Mouse (Mus musculus) CH12.LX (cell line): ENCODE results near the gene Spag17. TPM values are rescaled to one million over a fixed set of nuclear protein-coding genes. Genes with fewer than 3 reads are reported as not detected.
A peak's percentile ranks its signal among the peaks of the same experiment; 100 is the strongest.

Experiments
- DNase-seq: peaks from one replicate; pipeline ENCODE4 v3.0.0-alpha.2; 2013; ENCODE audit errors: extremely low read depth
- H3K27ac ChIP-seq: 2 replicates; pipeline ENCODE4 v1.5.1; 2012; ENCODE audit warnings: low read depth, mild to moderate bottlenecking, control low read depth, moderate library complexity; ENCODE audit not compliant: insufficient read depth
- H3K27me3 ChIP-seq: replicated peaks from 2 replicates; pipeline ENCODE3; 2012; ENCODE audit warnings: inconsistent platforms
- H3K36me3 ChIP-seq, 2 experiments: replicated peaks in 1 of 2; 2 replicates each; pipeline versions ENCODE3 to v1.6.1; 2012; ENCODE audit warnings: inconsistent platforms in 1 of 2, low read length in 1 of 2, mild to moderate bottlenecking in 1 of 2, mixed read lengths in 1 of 2, moderate library complexity in 1 of 2; ENCODE audit not compliant: control insufficient read depth in 1 of 2, insufficient read depth in 1 of 2
- H3K4me1 ChIP-seq, 2 experiments: 2 replicates each; pipeline ENCODE4 v1.6.1; 2012; ENCODE audit warnings: inconsistent platforms in 1 of 2, moderate library complexity in 1 of 2; ENCODE audit not compliant: insufficient read depth in 2 of 2, control insufficient read depth in 1 of 2
- H3K4me2 ChIP-seq: 2 replicates; pipeline ENCODE4 v1.6.1; 2012; ENCODE audit warnings: low read depth, mild to moderate bottlenecking, control low read depth; ENCODE audit not compliant: poor library complexity, insufficient read depth, severe bottlenecking
- H3K4me3 ChIP-seq, 3 experiments: fragments of 150-350 bp in 1 of 3; sonication (generic) in 1 of 3; replicated peaks in 1 of 3; 2 replicates each; pipeline versions ENCODE3 to v1.5.1; 2011 to 2012; ENCODE audit warnings: low read depth in 2 of 3, low read length in 2 of 3, mild to moderate bottlenecking in 2 of 3, moderate library complexity in 2 of 3, control low read depth in 1 of 3, improper control_type of control experiment in 1 of 3, inconsistent platforms in 1 of 3, mixed read lengths in 1 of 3; ENCODE audit not compliant: poor library complexity in 1 of 3
- H3K79me2 ChIP-seq: replicated peaks from 2 replicates; pipeline ENCODE4 v1.6.1; 2012; ENCODE audit warnings: mild to moderate bottlenecking, moderate library complexity; ENCODE audit not compliant: control insufficient read depth, poor library complexity, insufficient read depth, severe bottlenecking; ENCODE audit errors: extremely low read depth
- H3K9ac ChIP-seq: 2 replicates; pipeline ENCODE4 v1.6.1; 2012; ENCODE audit warnings: low read depth, mild to moderate bottlenecking, control low read depth, moderate library complexity; ENCODE audit not compliant: insufficient read depth
- H3K9me3 ChIP-seq: replicated peaks from 2 replicates; pipeline ENCODE3; 2012; ENCODE audit warnings: low read length, inconsistent platforms, mixed read lengths
- CHD1 ChIP-seq: IDR thresholded peaks from 2 replicates; pipeline ENCODE4 v1.6.1; 2012; ENCODE audit warnings: low read depth, low read length, improper control_type of control experiment, inconsistent platforms
- CTCF ChIP-seq, 2 experiments: IDR thresholded peaks in 1 of 2; conservative IDR thresholded peaks in 1 of 2; 2 replicates each; pipeline ENCODE4 v1.5.1; 2011 to 2012; ENCODE audit warnings: low read depth in 2 of 2, low read length in 2 of 2, improper control_type of control experiment in 1 of 2, inconsistent platforms in 1 of 2, mild to moderate bottlenecking in 1 of 2, moderate library complexity in 1 of 2
- ELF1 ChIP-seq: IDR thresholded peaks from 2 replicates; pipeline ENCODE4 v1.6.1; 2014; ENCODE audit warnings: low read depth, mild to moderate bottlenecking, inconsistent platforms, low read length, improper control_type of control experiment
- EP300 ChIP-seq: IDR thresholded peaks from 2 replicates; pipeline ENCODE4 v1.6.1; 2011; ENCODE audit warnings: low read length, improper control_type of control experiment
- ETS1 ChIP-seq: conservative IDR thresholded peaks from 2 replicates; pipeline ENCODE4 v1.6.1; 2012; ENCODE audit warnings: low read depth, mild to moderate bottlenecking, inconsistent platforms, low read length, improper control_type of control experiment, moderate library complexity
- IRF4 ChIP-seq: IDR thresholded peaks from 2 replicates; pipeline ENCODE4 v1.6.1; 2014; ENCODE audit warnings: low read depth, mild to moderate bottlenecking, inconsistent platforms, low read length, improper control_type of control experiment
- JUND ChIP-seq: conservative IDR thresholded peaks from 2 replicates; pipeline ENCODE4 v1.6.1; 2011; ENCODE audit warnings: low read depth, low read length, improper control_type of control experiment
- MAZ ChIP-seq: IDR thresholded peaks from 2 replicates; pipeline ENCODE4 v1.6.1; 2012; ENCODE audit warnings: low read depth, mild to moderate bottlenecking, inconsistent platforms, low read length, improper control_type of control experiment, moderate library complexity
- MEF2A ChIP-seq: IDR thresholded peaks from 2 replicates; pipeline ENCODE4 v1.6.1; 2014; ENCODE audit warnings: low read depth, mild to moderate bottlenecking, inconsistent platforms, low read length, improper control_type of control experiment, borderline replicate concordance
- MYC ChIP-seq: IDR thresholded peaks from 2 replicates; pipeline ENCODE4 v1.6.1; 2011; ENCODE audit warnings: low read depth, mild to moderate bottlenecking, improper control_type of control experiment, low read length
- NELFE ChIP-seq: IDR thresholded peaks from 2 replicates; pipeline ENCODE4 v1.6.1; 2011; ENCODE audit warnings: low read depth, low read length, improper control_type of control experiment
- NRF1 ChIP-seq: IDR thresholded peaks from 2 replicates; pipeline ENCODE4 v1.6.1; 2014; ENCODE audit warnings: low read depth, mild to moderate bottlenecking, inconsistent platforms, low read length, improper control_type of control experiment, moderate library complexity
- POLR2A ChIP-seq: IDR thresholded peaks from 2 replicates; pipeline ENCODE4 v1.6.1; 2011; ENCODE audit warnings: low read depth, mild to moderate bottlenecking, improper control_type of control experiment, low read length
- POLR2AphosphoS2 ChIP-seq: IDR thresholded peaks from 2 replicates; pipeline ENCODE4 v1.6.1; 2011; ENCODE audit warnings: low read depth, low read length, improper control_type of control experiment
- RAD21 ChIP-seq: IDR thresholded peaks from 2 replicates; pipeline ENCODE4 v1.6.1; 2011; ENCODE audit warnings: low read depth, mild to moderate bottlenecking, low read length, improper control_type of control experiment, moderate library complexity
- dilution Hi-C: fragments of 300-500 bp; cut with MboI; formaldehyde crosslinking; loops from 2 replicates; pipeline ENCODE4 v1.14.3; 2020; ENCODE audit warnings: low sequenced_read_pairs; ENCODE audit not compliant: extremely low pct_unique_long_range_greater_than_20kb, extremely low pct_ligation_motif_present
- in situ Hi-C: fragments of 300-500 bp; cut with MboI; formaldehyde crosslinking; loops from 3 replicates; pipeline ENCODE4 v1.14.3; 2019; ENCODE audit warnings: low sequenced_read_pairs, low pct_ligation_motif_present, low pct_unique_long_range_greater_than_20kb, mixed read lengths
- polyA plus RNA-seq: library from polyadenylated mRNA; unstranded; fragments of >175 nt; gene quantifications from 2 replicates; pipeline ENCODE4 v1.2.1, GENCODE M21; 2012; ENCODE audit warnings: low read depth; ENCODE audit not compliant: insufficient read length
- total RNA-seq, 2 experiments: library from RNA; depleted of rRNA; stranded (reverse); fragments of 300-350 nt in 1 of 2; fragments of >200 nt in 1 of 2; gene quantifications; 2 replicates each; pipeline ENCODE4 v1.2.3; 2012 to 2014

Spag17 gene
- total and polyA plus RNA-seq, 3 experiments = not detected

GRCm38 (mm10) chr3:100160682-100161445 is 275.7 kb downstream of the Spag17 start:
- Histone ChIP-seq H3K9ac (peak overlapping the region; percentile 74), H3K79me2 (peaks cover 31% of the 10 kb centered on the region), H3K9me3 (no peaks in the 10 kb centered on the region), H3K27me3 (no peaks in the 10 kb centered on the region), H3K36me3 (peaks cover 31 to 48% of the 10 kb centered on the region in 2 experiments), H3K27ac (no peak overlapping the region), H3K4me3 (peak overlapping the region; percentile 75 to 92 (median 79)), H3K4me1 (peaks cover 5 to 21% of the 10 kb centered on the region in 2 experiments; a peak in 3 of 4 replicates), H3K4me2 (peak overlapping the region; percentile 72)
- dilution Hi-C loops (no loop called here), in situ Hi-C loops (no loop called here)
- DNase-seq = peak; percentile 27
- no peak for TF ChIP-seq MYC
- TF ChIP-seq CTCF (conservative IDR thresholded peaks at IDR 0.05 in 1 of 2, IDR thresholded peaks at IDR 0.05 in 1 of 2; ENCODE audit: low read depth in 2 of 2, low read length in 2 of 2) = no peak
- no peak for TF ChIP-seq CHD1
- TF ChIP-seq MAZ = no peak
- no peak for TF ChIP-seq NELFE
- no peak for TF ChIP-seq POLR2AphosphoS2
- TF ChIP-seq JUND = no peak
- TF ChIP-seq ETS1 = no peak
- TF ChIP-seq EP300 = no peak

DNA sequence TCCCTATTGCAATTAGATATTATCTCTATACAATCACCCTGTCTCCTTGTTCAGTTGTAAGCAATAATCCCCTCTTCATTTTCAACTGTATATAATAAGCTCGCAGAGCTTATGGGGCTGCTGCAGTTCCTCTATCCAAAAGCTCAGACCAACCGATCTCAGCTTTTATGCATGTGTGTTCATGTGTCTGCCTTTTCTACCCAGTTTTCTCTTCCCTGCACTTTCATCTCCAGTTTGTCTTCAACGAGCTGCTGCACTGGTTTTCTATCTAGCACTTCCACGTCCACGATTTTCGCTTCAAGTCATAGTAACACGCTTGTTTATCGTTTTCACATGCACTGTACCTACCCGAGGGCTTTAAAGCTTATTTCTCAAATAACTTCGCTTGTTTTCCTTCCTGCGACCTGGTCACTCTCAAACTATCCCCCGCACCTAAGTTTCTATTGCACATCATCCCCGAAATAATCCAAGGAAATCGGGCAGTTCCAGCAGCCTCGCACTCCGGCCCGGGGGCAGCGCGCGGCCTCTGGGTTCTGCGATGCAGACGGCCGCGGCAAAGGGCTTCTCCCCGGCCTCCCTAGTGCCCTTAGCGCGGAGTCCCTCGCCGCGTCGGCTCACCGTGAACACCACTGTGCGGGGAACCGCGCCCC is 276.6 kb downstream of the Spag17 start:
- Histone ChIP-seq H3K4me1 (peaks cover 5 to 21% of the 10 kb centered on the region in 2 experiments; a peak in 3 of 4 replicates), H3K4me2 (peak overlapping the region; percentile 72; the same call in 1 of the 2 replicates), H3K36me3 (peaks cover 30 to 48% of the 10 kb centered on the region in 2 experiments), H3K9me3 (no peaks in the 10 kb centered on the region), H3K9ac (peak overlapping the region; percentile 74), H3K27me3 (no peaks in the 10 kb centered on the region), H3K79me2 (peaks cover 31% of the 10 kb centered on the region)
- in situ Hi-C loops = no loop called here
- DNase-seq = no peak
- dilution Hi-C loops = no loop called here
- TF ChIP-seq IRF4 (no peak), ETS1 (no peak), POLR2A (no peak), RAD21 (no peak), ELF1 (no peak), CTCF (conservative IDR thresholded peaks at IDR 0.05 in 1 of 2, IDR thresholded peaks at IDR 0.05 in 1 of 2; ENCODE audit: low read depth in 2 of 2, low read length in 2 of 2) (no peak), MEF2A (no peak), MAZ (no peak), NRF1 (no peak)
- TF ChIP-seq, all 38 proteins: peak for 0
- H3K27ac ChIP-seq = no peak overlapping the region
- peak overlapping the region; percentile 75 to 92 (median 79) for H3K4me3 ChIP-seq
